Mouse (Mus musculus) liver, embryonic 12.5 days (tissue): ENCODE data around the gene Ddx39b. TPM values are rescaled to one million over a fixed set of nuclear protein-coding genes. Genes with fewer than 3 reads are reported as not detected.
A peak's percentile ranks its signal among the peaks of the same experiment; 100 is the strongest.

Experiments
- ATAC-seq: fragments of 200-750 bp; cut with Nextera tagmentation; 2 replicates; pipeline ENCODE4 v1.8.0; 2017; ENCODE audit warnings: moderate number of reproducible peaks, mild to moderate bottlenecking, moderate library complexity
- H3K27ac ChIP-seq: fragments of 300-500 bp; sonication (generic); 2 replicates; pipeline ENCODE4 v1.5.1; 2016; ENCODE audit warnings: mild to moderate bottlenecking
- H3K27me3 ChIP-seq: fragments of 300-500 bp; sonication (generic); replicated peaks from 2 replicates; pipeline ENCODE4 v1.6.1; 2016; ENCODE audit warnings: mild to moderate bottlenecking, moderate library complexity
- H3K36me3 ChIP-seq: fragments of 300-500 bp; sonication (generic); 2 replicates; pipeline ENCODE4 v1.6.1; 2016; ENCODE audit warnings: mild to moderate bottlenecking, moderate library complexity
- H3K4me1 ChIP-seq: fragments of 300-500 bp; sonication (generic); 2 replicates; pipeline ENCODE4 v1.6.1; 2016
- H3K4me2 ChIP-seq: fragments of 300-500 bp; sonication (generic); 2 replicates; pipeline ENCODE4 v1.6.1; 2016; ENCODE audit warnings: mild to moderate bottlenecking, moderate library complexity
- H3K4me3 ChIP-seq: fragments of 300-500 bp; sonication (generic); 2 replicates; pipeline ENCODE4 v1.5.1; 2016; ENCODE audit warnings: mild to moderate bottlenecking, moderate library complexity
- H3K9ac ChIP-seq: fragments of 300-500 bp; sonication (generic); 2 replicates; pipeline ENCODE4 v1.6.1; 2016; ENCODE audit warnings: mild to moderate bottlenecking, moderate library complexity
- H3K9me3 ChIP-seq: fragments of 300-500 bp; sonication (generic); replicated peaks from 2 replicates; pipeline ENCODE4 v1.6.1; 2016; ENCODE audit warnings: mild to moderate bottlenecking, moderate library complexity
- WGBS: fragments of 180-500 bp; shearing (Covaris S2); methylation state at CpG from one replicate; pipeline ENCODE4 v1.1.7; 2016; ENCODE audit not compliant: insufficient replicate concordance; 5-methylcytosine and 5-hydroxymethylcytosine counted together
- polyA plus RNA-seq: library from polyadenylated mRNA; unstranded; fragments of >200 nt; fragmentation: Nextera tagmentation; extraction: Ambion mirVana; gene quantifications from 2 replicates; pipeline ENCODE4 v1.2.1, GENCODE M21; 2016

Gene Ddx39b
- polyA plus RNA-seq, 1 experiment from 2014 or later = 267 TPM

DNA sequence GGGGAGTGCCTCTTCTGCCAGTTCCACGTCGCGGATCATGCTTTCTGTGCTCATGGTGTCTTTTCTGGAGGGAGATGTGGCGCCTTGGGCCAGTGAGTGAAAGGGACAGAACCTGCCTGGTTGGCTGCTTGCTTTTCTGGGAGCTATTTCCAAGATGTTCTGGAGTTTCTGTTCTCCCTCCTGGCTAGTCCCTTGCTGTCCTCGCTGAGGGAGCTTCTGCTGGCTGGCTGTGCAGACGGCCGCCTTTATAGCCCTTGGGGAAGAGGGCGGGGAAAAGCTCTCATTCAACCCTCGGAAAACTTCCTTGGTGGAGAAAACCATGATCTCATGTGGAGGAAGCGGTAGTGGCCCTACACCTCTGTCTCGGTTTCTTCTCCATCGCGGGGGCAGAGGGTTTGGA, 39.8 kb upstream of the Ddx39b start, which contains the start of gene Tnf:
Tnf (minus strand) TSS at position 221 of the 400 bp plus-strand sequence.
- no peak for ATAC-seq
- Histone ChIP-seq H3K9ac (no peak within 1 kb of the TSS; the same call in 1 of the 2 replicates), H3K36me3 (no peaks in the 10 kb centered on the region), H3K4me1 (peaks cover 19% of the 10 kb centered on the region; the same call in 1 of the 2 replicates), H3K9me3 (no peaks in the 10 kb centered on the region), H3K27me3 (peaks cover 73% of the 10 kb centered on the region), H3K4me3 (peak within 1 kb of the TSS; percentile 32), H3K27ac (0 out of 2 replicates have a peak within 1 kb of the TSS, but pooled peaks have one; percentile 24), H3K4me2 (peak within 1 kb of the TSS; percentile 44)
- 9% methylated on average over 13 of the region's 13 CpGs for WGBS

DNA sequence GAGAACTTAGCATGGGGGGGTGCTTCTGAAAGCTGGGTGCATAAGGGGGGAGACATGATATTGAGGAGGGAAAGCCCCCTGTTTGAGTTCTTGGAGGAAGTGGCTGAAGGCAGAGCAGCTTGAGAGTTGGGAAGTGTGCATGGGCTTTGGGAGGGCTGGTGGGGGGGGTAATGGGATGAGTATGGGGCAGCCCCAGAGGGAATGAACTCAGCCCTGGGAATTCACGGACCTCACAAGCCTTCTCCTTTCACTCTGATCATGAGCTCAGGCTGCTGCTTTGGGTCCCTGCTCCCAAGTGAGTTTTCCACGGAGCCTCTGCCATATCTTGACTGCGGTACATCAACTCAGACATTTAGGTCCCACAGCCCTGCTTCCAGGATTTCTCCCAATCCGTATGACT, 39.1 kb upstream of the Ddx39b start:
- Histone ChIP-seq H3K9ac (no peak overlapping the region), H3K9me3 (no peaks in the 10 kb centered on the region), H3K4me3 (no peak overlapping the region), H3K4me2 (no peak overlapping the region), H3K36me3 (no peaks in the 10 kb centered on the region), H3K27me3 (peaks cover 68% of the 10 kb centered on the region), H3K27ac (no peak overlapping the region), H3K4me1 (peaks cover 15% of the 10 kb centered on the region; the same call in 1 of the 2 replicates)
- WGBS = 57% methylated on average over 4 of the region's 4 CpGs
- ATAC-seq = no peak

DNA sequence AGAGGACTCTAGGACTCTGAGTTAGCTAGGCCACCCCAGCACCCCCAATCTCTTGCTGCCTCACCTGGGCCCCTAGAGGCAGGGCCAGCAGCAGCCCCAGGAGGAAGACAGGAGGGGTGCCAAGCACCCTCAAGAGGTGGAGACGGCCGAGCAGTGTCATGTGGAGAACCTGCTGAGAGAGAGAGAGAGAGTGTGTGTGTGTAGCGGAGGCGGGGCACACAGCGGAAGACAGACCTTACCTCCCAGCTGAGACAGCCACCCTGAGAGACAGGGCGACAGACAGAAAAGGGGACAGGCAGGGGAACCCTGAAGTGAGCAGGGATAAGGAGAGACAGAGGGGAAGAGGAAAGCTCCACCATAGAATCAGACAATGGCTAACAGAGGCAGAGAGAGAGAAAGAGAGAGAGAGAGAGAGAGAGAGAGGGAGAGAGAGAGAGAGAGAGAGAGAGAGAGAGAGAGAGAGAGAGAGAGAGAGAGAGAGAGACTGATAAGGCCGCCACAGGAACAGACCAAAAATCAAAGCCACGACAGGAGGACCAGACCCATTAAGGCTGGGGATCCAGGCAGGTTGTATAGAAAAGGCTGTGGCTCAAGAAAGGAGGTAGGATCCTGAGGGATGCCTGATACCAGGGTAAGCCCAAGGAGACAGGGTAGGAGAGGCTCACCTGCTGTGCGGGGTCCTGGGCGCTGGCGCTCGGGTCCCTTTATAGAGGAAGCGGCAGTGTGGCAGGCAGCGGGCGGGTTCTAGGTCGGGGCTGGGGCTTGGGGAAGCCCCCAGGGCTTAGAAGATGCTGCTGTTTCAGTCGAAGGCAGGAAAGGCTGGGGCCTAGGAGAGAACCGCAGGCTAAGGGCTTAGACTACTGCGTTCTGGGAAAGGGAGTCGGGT, 36.8 kb upstream of the Ddx39b start, which contains the start of gene Lta:
Lta (minus strand) TSS at position 858 of the 886 bp plus-strand sequence.
- no peak within 1 kb of the TSS for H3K4me3 ChIP-seq
- H3K27ac ChIP-seq = no peak within 1 kb of the TSS

DNA sequence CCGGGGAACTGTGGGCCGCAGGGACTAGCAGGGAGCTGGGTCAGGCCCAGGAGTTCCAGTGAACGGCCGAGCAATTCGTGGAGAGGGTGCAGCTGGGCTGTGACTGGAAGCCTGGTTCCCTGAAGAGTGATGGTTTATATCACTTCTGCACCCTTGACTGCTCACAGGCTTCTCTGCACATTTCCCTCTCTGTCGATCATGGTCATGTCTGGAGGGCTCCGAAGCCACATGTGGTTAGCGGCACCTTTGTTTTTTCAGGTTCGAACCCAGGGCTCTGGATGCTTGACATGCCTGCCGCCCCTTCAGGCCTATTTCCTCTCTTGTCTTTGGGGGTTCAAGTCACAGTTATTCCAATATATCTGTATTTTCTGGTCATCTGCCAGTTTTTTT, 36.2 kb upstream of the Ddx39b start:
- H3K36me3 ChIP-seq = no peaks in the 10 kb centered on the region
- no peaks in the 10 kb centered on the region for H3K9me3 ChIP-seq
- no peak overlapping the region for H3K9ac ChIP-seq
- no peak overlapping the region for H3K4me3 ChIP-seq
- 0 out of 2 replicates have a peak, but pooled peaks cover 9% of the 10 kb centered on the region for H3K4me1 ChIP-seq
- 49% methylated on average over 10 of the region's 10 CpGs for WGBS
- no peak overlapping the region for H3K4me2 ChIP-seq
- H3K27ac ChIP-seq = no peak overlapping the region
- no peak for ATAC-seq
- H3K27me3 ChIP-seq = peaks cover 56% of the 10 kb centered on the region

More for the DNA sequence above, 36.8 kb upstream of the Ddx39b start, which contains the start of gene Lta:
- 30% methylated on average over 20 of the region's 20 CpGs for WGBS
- Histone ChIP-seq H3K27me3 (peaks cover 58% of the 10 kb centered on the region), H3K36me3 (no peaks in the 10 kb centered on the region), H3K4me2 (no peak within 1 kb of the TSS), H3K9me3 (no peaks in the 10 kb centered on the region), H3K4me1 (peaks cover 13% of the 10 kb centered on the region; the same call in 1 of the 2 replicates), H3K9ac (no peak within 1 kb of the TSS)
- ATAC-seq = no peak

DNA sequence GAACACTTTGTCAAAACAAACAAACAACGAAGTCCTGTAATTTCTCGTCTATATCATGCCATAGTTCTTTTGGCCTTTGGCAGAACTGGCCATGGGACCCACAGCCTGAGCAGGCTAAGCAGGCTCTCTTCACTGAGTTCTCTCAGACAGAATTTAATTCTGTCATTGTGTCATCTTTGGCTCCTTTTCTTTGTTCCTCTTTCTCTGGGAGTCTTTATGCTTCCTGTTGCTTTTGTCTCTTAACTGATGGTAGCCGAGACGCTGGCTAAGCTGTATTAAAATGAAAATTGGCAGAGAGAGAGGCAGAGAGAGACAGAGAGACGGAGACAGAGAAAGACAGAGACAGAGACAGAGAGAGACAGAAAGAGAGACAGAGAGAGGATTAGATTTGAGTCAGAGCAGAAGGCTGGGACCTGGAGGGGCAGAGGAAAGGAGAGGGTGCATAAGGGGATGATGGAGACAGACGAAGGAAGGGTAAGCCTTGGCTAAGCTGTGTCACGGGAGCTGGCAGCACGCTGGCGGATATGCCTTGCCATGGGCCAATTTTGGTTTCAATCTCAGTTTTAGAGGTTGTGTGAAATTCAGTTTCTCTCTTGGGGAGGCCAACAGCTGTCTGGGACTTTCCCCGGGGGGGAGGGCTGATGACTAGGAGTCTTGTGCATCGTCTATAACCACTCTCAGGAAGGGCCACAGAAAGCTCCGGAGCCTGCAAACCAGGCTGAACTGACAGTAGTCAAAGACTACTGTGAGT, 31.6 kb upstream of the Ddx39b start:
- Histone ChIP-seq H3K36me3 (no peaks in the 10 kb centered on the region), H3K4me3 (no peak overlapping the region), H3K4me1 (0 out of 2 replicates have a peak, but pooled peaks cover 6% of the 10 kb centered on the region), H3K27ac (no peak overlapping the region), H3K4me2 (no peak overlapping the region), H3K27me3 (peaks cover 23% of the 10 kb centered on the region), H3K9me3 (no peaks in the 10 kb centered on the region), H3K9ac (no peak overlapping the region)
- ATAC-seq = no peak
- 45% methylated on average over 12 of the region's 12 CpGs for WGBS

DNA sequence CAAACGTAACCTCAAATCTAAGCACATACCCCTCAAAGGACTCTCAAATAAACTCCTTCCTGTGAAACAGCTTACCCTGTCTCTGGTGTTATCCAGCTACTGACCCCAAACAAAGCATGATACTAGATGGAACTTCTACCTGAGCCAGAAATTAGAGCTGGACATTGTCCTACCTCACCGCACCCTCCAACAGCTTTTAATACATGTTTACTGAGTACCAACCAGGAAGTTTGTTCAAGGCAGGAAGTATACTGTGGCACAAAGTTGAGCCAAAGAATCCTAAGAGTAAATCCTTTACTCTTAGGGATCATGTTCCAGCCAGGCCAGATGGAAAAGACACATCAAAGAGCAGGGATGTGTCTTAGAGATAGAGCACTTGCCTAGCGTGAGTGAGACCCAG, 31.0 kb upstream of the Ddx39b start:
- 0 out of 2 replicates have a peak, but pooled peaks cover 7% of the 10 kb centered on the region for H3K4me1 ChIP-seq
- no peak overlapping the region for H3K27ac ChIP-seq
- no peak for ATAC-seq
- H3K9ac ChIP-seq = no peak overlapping the region
- no peak overlapping the region for H3K4me3 ChIP-seq
- no peaks in the 10 kb centered on the region for H3K9me3 ChIP-seq
- WGBS = 58% methylated on average over 3 of the region's 3 CpGs
- peaks cover 19% of the 10 kb centered on the region; the same call in 1 of the 2 replicates for H3K27me3 ChIP-seq
- no peak overlapping the region for H3K4me2 ChIP-seq
- no peaks in the 10 kb centered on the region for H3K36me3 ChIP-seq

DNA sequence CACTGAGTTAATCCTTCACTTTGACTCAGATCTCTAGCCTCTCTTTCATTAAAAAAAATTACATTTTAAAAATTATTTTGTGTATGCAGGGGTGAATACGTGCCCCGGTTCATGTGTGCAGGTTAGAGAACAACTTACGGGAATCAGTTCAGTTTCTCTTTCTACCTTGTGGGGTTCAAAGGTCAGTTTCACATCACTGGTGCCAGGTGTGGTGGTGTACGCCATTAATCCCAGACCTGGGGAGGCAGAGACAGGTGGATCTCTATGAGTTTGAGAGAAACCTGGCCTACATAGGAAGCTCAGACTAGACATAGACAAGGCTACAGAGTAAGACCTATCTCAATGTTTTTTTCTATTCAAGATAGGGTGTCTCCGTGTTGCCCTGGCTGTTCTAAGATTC, 28.5 kb upstream of the Ddx39b start:
- Histone ChIP-seq H3K27ac (no peak overlapping the region), H3K4me3 (no peak overlapping the region), H3K9me3 (no peaks in the 10 kb centered on the region), H3K36me3 (no peaks in the 10 kb centered on the region), H3K4me2 (no peak overlapping the region), H3K27me3 (peaks cover 19% of the 10 kb centered on the region; the same call in 1 of the 2 replicates), H3K4me1 (0 out of 2 replicates have a peak, but pooled peaks cover 7% of the 10 kb centered on the region), H3K9ac (no peak overlapping the region)
- ATAC-seq = no peak
- WGBS = 73% methylated on average over 5 of the region's 5 CpGs

DNA sequence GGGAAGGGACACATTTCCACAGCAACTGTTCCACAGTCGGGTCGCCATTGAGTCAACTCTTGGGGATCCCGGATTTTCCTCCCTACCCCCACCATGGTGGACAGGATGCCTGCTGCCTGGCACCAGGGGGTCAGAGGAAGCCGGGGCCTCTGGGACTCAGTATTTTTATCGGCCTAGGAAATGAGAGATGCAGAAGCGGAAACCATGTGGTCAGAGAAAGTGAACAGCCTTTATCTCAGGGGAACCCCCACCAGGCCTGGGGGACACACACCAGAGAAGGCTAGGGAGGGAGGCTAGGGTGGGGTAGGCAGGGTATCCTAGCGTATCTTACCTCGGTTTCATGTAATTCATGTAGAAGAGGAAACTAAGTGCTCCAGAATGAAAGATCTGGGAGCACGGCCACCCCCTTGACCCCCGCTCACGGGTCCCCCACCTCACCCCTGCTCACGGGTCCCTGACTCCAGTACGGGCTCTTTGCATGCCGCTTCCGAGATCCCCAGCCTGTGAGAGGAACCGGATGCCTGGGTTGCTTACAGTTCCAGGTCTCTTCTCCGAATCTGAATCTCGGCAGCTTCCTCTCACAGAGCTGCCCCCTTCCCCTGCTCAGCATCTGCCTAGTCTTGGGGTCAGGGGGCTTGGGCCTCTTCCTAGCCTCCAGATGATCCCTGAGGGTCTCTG, 22.9 kb upstream of the Ddx39b start:
- Histone ChIP-seq H3K9ac (no peak overlapping the region), H3K27ac (peak overlapping the region; percentile 62; the same call in 1 of the 2 replicates), H3K36me3 (peaks cover 32% of the 10 kb centered on the region), H3K4me1 (peaks cover 43% of the 10 kb centered on the region), H3K9me3 (no peaks in the 10 kb centered on the region), H3K4me2 (peak overlapping the region; percentile 26), H3K4me3 (no peak overlapping the region), H3K27me3 (0 out of 2 replicates have a peak, but pooled peaks cover 12% of the 10 kb centered on the region)
- peak; percentile 32 for ATAC-seq
- 15% methylated on average over 18 of the region's 18 CpGs for WGBS

DNA sequence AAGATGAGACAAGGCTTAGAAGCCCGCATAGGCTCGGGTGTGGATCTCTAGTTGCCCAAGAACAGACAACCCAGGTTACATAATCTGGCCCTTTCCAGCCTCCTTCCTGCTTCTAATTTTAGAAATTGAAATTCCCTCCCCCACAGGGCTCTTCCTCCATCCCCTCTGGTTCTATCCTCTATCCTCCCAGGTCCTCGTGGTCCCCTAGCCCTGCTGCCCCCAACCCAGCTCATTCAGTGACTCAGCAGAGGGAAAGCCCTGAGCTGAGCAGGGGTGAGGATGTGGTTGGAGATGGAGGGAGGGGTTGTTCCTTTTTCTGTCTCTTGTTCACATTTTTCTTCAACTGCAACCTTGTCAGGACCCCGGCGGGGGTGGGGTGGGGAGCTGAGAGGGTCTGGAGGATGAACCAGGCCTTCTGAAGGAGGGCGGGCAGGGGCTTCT, 21.9 kb upstream of the Ddx39b start:
- Histone ChIP-seq H3K36me3 (peaks cover 35% of the 10 kb centered on the region), H3K27ac (peak overlapping the region; percentile 4; the same call in 1 of the 2 replicates), H3K9ac (no peak overlapping the region), H3K9me3 (no peaks in the 10 kb centered on the region), H3K4me1 (peaks cover 40% of the 10 kb centered on the region), H3K4me2 (no peak overlapping the region), H3K4me3 (no peak overlapping the region), H3K27me3 (0 out of 2 replicates have a peak, but pooled peaks cover 5% of the 10 kb centered on the region)
- no peak for ATAC-seq
- WGBS = 16% methylated on average over 6 of the region's 6 CpGs

DNA sequence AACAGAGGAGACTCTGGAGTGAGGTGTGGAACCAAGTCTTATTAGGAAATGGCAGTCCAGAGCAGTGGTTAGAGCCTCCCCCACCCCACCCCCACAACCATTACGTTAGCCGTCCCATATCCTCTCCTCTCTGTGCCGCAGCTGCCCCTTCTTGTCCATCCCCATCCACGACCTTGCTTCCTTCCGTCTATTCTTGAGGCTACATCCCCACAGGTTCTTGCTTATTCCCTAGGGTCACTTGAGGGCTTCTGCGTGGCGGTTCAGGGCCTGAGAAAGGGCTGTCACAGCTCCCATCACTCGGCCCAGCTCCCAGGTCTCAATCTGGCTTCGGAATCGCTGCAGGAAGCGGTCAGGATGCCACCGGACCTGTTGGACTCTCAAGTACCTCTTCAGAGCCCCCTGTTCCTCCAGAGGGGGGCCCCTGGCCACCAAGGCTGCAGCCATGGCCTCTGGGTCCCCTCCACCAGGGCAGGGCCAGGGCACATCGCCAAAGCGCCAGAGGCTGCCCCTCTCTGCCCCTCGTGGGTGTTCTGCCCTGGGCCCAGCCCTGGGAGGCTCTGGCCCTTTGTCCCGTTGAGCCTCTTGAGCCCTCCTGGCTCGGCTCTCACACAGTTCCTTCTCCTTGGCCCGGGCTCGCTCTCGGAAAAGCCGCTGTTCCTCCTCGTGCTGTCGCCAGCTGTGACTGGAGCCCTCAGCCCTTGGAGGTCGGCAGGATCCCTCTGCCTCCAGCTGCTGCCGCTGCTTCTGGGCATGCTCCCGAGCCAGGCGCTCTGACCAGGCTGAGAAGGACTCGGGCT, 21.2 kb upstream of the Ddx39b start, which contains the start of gene Gm16181:
Gm16181 (plus strand) TSS at position 679 of the 797 bp plus-strand sequence.
- H3K27me3 ChIP-seq = no peaks in the 10 kb centered on the region
- no peaks in the 10 kb centered on the region for H3K9me3 ChIP-seq
- peaks cover 36% of the 10 kb centered on the region for H3K4me1 ChIP-seq
- WGBS = 57% methylated on average over 28 of the region's 28 CpGs
- peaks cover 43% of the 10 kb centered on the region for H3K36me3 ChIP-seq
- no peak; the same call in 1 of the 2 replicates for ATAC-seq
- H3K27ac ChIP-seq = peak within 1 kb of the TSS; percentile 48
- no peak within 1 kb of the TSS for H3K4me2 ChIP-seq
- no peak within 1 kb of the TSS for H3K9ac ChIP-seq
- H3K4me3 ChIP-seq = no peak within 1 kb of the TSS
